Mouse (Mus musculus) neural tube, embryonic 14.5 days (tissue): ENCODE measurements at regions not wholly inside any gene's neighbourhood (a gene's known extent, or its start where the extent isn't known, plus 50 kb on each side); places are given as distances from the start of the nearest gene placed in this dataset.

Source experiments
- ATAC-seq: fragments of 200-750 bp; cut with Nextera tagmentation; 2 replicates; pipeline ENCODE4 v1.8.0; 2017; ENCODE audit warnings: low read depth, mild to moderate bottlenecking, moderate TSS enrichment, moderate library complexity
- H3K27ac ChIP-seq: fragments of 300-500 bp; sonication (generic); 2 replicates; pipeline ENCODE4 v1.5.1; 2014; ENCODE audit warnings: low read depth, mild to moderate bottlenecking, control low read depth, low read length, moderate library complexity, mixed read lengths
- H3K27me3 ChIP-seq: fragments of 300-500 bp; sonication (generic); 2 replicates; pipeline ENCODE4 v1.6.1; 2014; ENCODE audit warnings: low read length; ENCODE audit not compliant: control insufficient read depth, insufficient read depth
- H3K36me3 ChIP-seq: fragments of 300-500 bp; sonication (generic); 2 replicates; pipeline ENCODE4 v1.6.1; 2014; ENCODE audit warnings: low read length, mixed read lengths; ENCODE audit not compliant: control insufficient read depth, insufficient read depth
- H3K4me1 ChIP-seq: fragments of 300-500 bp; sonication (generic); 2 replicates; pipeline ENCODE4 v1.6.1; 2014; ENCODE audit warnings: low read length; ENCODE audit not compliant: control insufficient read depth, insufficient read depth
- H3K4me2 ChIP-seq: fragments of 300-500 bp; sonication (generic); 2 replicates; pipeline ENCODE4 v1.6.1; 2014; ENCODE audit warnings: mild to moderate bottlenecking, low read depth, low read length, control low read depth
- H3K4me3 ChIP-seq: fragments of 300-500 bp; sonication (generic); 2 replicates; pipeline ENCODE4 v1.5.1; 2014; ENCODE audit warnings: low read depth, low read length, control low read depth, mixed read lengths
- H3K9ac ChIP-seq: fragments of 300-500 bp; sonication (generic); replicated peaks from 2 replicates; pipeline ENCODE4 v1.6.1; 2014; ENCODE audit warnings: low read depth, mild to moderate bottlenecking, control low read depth, low read length, mixed read lengths
- H3K9me3 ChIP-seq: fragments of 300-500 bp; sonication (generic); 2 replicates; pipeline ENCODE4 v1.6.1; 2016; ENCODE audit warnings: low read length; ENCODE audit not compliant: control insufficient read depth
- WGBS: fragments of 180-500 bp; shearing (Covaris S2); extraction: QIAGEN DNeasy Blood & Tissue Kit; methylation state at CpG from one replicate; pipeline ENCODE4 v1.1.7; 2014; 5-methylcytosine and 5-hydroxymethylcytosine counted together

DNA sequence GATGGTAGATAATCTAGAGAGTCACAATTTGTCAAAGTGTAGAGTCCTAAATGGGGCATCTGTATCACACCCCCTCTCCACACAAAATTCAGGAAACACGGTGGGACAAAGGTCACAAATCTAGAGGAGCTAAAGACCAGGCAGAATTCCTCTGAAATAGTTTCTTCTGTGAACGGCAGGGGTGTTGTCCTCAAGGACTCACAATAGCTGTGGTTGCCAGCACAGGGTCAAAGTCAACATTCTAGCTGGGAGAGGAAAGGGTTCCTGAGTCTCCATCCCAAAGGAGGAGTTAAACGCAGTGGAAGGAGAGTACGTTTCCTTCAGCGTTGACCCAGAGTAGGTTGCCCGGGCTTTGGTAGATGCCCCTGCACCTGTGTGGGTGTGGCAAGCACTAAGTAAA is 225.5 kb upstream of the Prickle1 start:
- WGBS, result 80% methylated on average over 6 of the region's 6 CpGs
- no peaks in the 10 kb centered on the region for H3K36me3 ChIP-seq
- H3K4me2 ChIP-seq, result no peak overlapping the region
- H3K27ac ChIP-seq, result no peak overlapping the region
- H3K4me1 ChIP-seq, result peaks cover 6% of the 10 kb centered on the region; the same call in 1 of the 2 replicates
- no peak overlapping the region for H3K9ac ChIP-seq
- H3K27me3 ChIP-seq, result no peaks in the 10 kb centered on the region
- H3K9me3 ChIP-seq, result no peaks in the 10 kb centered on the region
- no peak for ATAC-seq
- no peak overlapping the region for H3K4me3 ChIP-seq

- H3K4me2 ChIP-seq, result no peak overlapping the region
- ATAC-seq, result no peak
- H3K27ac ChIP-seq, result no peak overlapping the region
- no peak overlapping the region for H3K4me3 ChIP-seq
- no peaks in the 10 kb centered on the region for H3K9me3 ChIP-seq
- H3K27me3 ChIP-seq, result no peaks in the 10 kb centered on the region
- no peaks in the 10 kb centered on the region for H3K4me1 ChIP-seq
- no peak overlapping the region for H3K9ac ChIP-seq
- WGBS, result 25% methylated on average over 7 of the region's 7 CpGs
- no peaks in the 10 kb centered on the region for H3K36me3 ChIP-seq
These were observed 216.3 kb upstream of the Prickle1 start for GRCm38 (mm10) chr15:93812011-93812410.

DNA sequence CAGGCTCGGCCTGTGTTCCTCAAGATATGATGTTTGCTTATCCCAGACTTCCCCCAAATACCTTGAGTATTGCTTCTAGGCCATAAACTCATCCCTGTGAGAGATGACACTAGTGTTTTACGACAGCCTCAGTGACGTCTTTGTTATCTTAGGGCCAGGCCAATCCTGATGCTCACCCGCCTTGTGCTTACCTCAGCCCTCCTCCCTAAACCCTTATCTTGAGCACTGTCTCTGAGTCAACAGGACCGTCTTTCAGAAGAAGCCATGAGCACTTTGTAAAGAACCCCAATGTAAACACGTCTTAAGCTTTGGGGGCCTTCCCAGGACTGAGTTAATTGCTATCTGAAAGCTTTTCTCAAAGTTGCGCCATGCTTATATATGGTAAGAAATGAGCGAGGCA is 212.3 kb upstream of the Prickle1 start:
- H3K27me3 ChIP-seq, result no peaks in the 10 kb centered on the region
- H3K9ac ChIP-seq, result no peak overlapping the region
- ATAC-seq, result no peak
- H3K27ac ChIP-seq, result no peak overlapping the region
- no peak overlapping the region for H3K4me3 ChIP-seq
- no peak overlapping the region for H3K4me2 ChIP-seq
- H3K36me3 ChIP-seq, result no peaks in the 10 kb centered on the region
- no peaks in the 10 kb centered on the region for H3K4me1 ChIP-seq
- H3K9me3 ChIP-seq, result no peaks in the 10 kb centered on the region
- 77% methylated on average over 8 of the region's 8 CpGs for WGBS

DNA sequence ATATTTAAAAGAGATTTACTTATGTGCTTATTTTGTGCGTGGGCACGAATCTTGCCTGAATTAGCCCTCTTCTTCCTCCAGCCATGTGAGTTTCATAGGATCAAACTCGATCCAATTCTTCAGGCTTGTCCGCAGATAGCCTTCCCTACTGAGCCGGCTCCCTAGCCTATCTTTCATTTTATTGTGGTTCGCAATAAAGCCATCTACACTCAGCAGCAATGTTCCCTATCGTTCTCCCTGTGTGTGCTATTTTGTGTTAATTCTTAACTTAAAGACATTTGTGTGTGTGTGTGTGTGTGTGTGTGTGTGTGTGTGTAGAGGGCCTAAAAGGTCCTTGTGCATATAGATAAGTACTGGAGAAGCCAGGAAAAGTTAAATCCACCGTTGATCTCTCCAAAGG is 211.8 kb upstream of the Prickle1 start:
- no peaks in the 10 kb centered on the region for H3K27me3 ChIP-seq
- H3K4me3 ChIP-seq, result no peak overlapping the region
- no peak overlapping the region for H3K9ac ChIP-seq
- no peak overlapping the region for H3K4me2 ChIP-seq
- H3K27ac ChIP-seq, result no peak overlapping the region
- no peaks in the 10 kb centered on the region for H3K36me3 ChIP-seq
- no peak for ATAC-seq
- no peaks in the 10 kb centered on the region for H3K9me3 ChIP-seq
- WGBS, result 72% methylated on average over 8 of the region's 8 CpGs
- H3K4me1 ChIP-seq, result no peaks in the 10 kb centered on the region

DNA sequence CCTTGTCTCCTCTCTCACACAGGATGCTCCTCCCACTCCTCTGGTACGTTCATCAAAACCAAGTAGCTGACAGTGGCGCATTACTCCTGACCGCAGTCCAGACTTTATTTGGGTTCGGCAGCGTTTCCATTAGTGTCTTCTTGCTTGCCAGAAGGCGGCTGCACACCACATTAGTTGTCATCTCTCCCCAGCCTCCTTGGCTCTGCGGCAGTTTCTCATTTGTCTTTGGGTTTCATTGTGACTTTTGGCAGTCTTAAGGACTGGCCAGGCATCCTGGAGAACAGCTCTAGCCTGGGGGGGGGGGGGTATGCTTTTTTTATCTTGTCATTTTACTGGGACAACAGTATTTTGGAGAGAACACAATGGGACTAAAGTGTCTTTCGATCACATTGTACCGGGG is 209.0 kb upstream of the Prickle1 start:
- H3K27me3 ChIP-seq, result no peaks in the 10 kb centered on the region
- WGBS, result 83% methylated on average over 9 of the region's 9 CpGs

DNA sequence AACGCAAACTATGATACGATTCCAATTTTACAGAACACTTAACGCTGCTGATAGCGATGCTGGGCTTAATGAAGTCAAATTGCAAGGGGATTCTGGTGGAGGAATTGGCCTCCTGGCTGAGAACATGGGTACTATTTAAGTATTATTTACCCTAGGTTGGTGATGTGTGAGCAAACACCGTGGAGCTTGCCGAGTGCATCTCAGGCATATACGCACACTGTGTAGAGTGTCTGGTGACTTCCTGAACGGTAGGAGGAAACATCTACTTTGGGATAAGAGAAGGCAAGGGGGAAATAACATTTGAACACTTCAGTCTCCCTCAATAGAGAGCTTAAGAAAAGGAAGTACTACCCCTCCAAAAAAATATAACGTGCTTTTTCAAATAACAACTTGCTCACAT is 194.8 kb upstream of the Prickle1 start:
- H3K36me3 ChIP-seq, result no peaks in the 10 kb centered on the region
- WGBS, result 71% methylated on average over 9 of the region's 9 CpGs
- no peak overlapping the region for H3K9ac ChIP-seq
- no peak for ATAC-seq
- no peaks in the 10 kb centered on the region for H3K9me3 ChIP-seq
- H3K27me3 ChIP-seq, result no peaks in the 10 kb centered on the region
- H3K4me1 ChIP-seq, result no peaks in the 10 kb centered on the region
- H3K4me2 ChIP-seq, result no peak overlapping the region
- H3K4me3 ChIP-seq, result no peak overlapping the region
- H3K27ac ChIP-seq, result no peak overlapping the region

More for the DNA sequence above, 209.0 kb upstream of the Prickle1 start:
- Histone ChIP-seq H3K4me2 (no peak overlapping the region), H3K36me3 (no peaks in the 10 kb centered on the region), H3K9ac (no peak overlapping the region), H3K9me3 (no peaks in the 10 kb centered on the region), H3K27ac (no peak overlapping the region), H3K4me3 (no peak overlapping the region), H3K4me1 (no peaks in the 10 kb centered on the region)
- no peak for ATAC-seq

DNA sequence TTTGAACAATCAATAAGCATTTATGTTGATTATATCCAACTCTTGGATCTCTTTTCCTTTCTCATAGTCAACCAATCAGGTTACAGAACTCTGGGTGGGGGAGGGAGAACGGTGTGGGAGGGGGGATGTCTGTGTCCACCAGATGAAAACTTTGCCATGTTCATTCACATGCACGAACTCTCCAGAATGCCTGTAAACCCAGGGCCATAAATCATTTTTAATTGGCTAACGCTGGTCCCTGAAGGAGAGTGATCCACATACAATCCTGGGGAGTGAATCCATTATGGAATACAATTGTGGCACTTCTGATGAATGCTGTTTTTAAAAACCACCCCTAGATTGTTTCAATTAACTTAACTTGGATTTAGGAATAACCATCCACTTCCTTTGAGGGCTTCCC is 194.1 kb upstream of the Prickle1 start:
- Histone ChIP-seq H3K36me3 (no peaks in the 10 kb centered on the region), H3K4me1 (no peaks in the 10 kb centered on the region), H3K4me2 (no peak overlapping the region), H3K9ac (no peak overlapping the region), H3K9me3 (no peaks in the 10 kb centered on the region), H3K27ac (no peak overlapping the region), H3K4me3 (no peak overlapping the region), H3K27me3 (no peaks in the 10 kb centered on the region)
- ATAC-seq, result no peak
- WGBS, result 31% methylated on average over 3 of the region's 3 CpGs

DNA sequence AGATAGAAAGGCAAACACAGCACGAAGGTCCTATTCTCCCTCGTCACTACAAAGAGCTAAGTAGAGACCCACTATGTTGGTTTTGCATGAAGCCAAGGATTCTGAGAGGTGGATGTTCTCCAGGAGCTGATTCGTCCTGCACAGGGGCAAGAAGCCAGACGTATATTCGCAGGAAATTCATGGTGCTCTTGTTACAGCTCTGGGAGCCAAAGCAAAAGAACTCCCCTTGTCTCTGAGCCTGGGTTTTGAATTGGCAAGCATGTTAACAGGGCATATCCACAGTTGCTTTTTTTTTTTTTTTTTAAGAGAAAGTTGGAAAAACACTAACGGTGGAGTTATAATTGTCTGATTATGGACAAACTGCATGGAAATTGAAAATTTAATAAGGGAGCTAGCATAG is 191.7 kb upstream of the Prickle1 start:
- WGBS, result 94% methylated on average over 6 of the region's 6 CpGs
- no peak for ATAC-seq

GRCm38 (mm10) chr15:93785846-93786412 is 190.2 kb upstream of the Prickle1 start:
- Histone ChIP-seq H3K36me3 (no peaks in the 10 kb centered on the region), H3K9me3 (no peaks in the 10 kb centered on the region), H3K4me2 (no peak overlapping the region), H3K4me3 (no peak overlapping the region), H3K4me1 (no peaks in the 10 kb centered on the region), H3K27me3 (no peaks in the 10 kb centered on the region), H3K9ac (no peak overlapping the region), H3K27ac (no peak overlapping the region)
- ATAC-seq, result no peak
- WGBS, result 89% methylated on average over 11 of the region's 11 CpGs

More for the DNA sequence above, 191.7 kb upstream of the Prickle1 start:
- no peak overlapping the region for H3K4me2 ChIP-seq
- H3K9me3 ChIP-seq, result no peaks in the 10 kb centered on the region
- H3K36me3 ChIP-seq, result no peaks in the 10 kb centered on the region
- no peak overlapping the region for H3K9ac ChIP-seq
- no peaks in the 10 kb centered on the region for H3K4me1 ChIP-seq
- H3K4me3 ChIP-seq, result no peak overlapping the region
- H3K27ac ChIP-seq, result no peak overlapping the region
- H3K27me3 ChIP-seq, result no peaks in the 10 kb centered on the region
